Comparison of ENCODE assay signal across 8 mouse cellular contexts in the genomic region with DNA sequence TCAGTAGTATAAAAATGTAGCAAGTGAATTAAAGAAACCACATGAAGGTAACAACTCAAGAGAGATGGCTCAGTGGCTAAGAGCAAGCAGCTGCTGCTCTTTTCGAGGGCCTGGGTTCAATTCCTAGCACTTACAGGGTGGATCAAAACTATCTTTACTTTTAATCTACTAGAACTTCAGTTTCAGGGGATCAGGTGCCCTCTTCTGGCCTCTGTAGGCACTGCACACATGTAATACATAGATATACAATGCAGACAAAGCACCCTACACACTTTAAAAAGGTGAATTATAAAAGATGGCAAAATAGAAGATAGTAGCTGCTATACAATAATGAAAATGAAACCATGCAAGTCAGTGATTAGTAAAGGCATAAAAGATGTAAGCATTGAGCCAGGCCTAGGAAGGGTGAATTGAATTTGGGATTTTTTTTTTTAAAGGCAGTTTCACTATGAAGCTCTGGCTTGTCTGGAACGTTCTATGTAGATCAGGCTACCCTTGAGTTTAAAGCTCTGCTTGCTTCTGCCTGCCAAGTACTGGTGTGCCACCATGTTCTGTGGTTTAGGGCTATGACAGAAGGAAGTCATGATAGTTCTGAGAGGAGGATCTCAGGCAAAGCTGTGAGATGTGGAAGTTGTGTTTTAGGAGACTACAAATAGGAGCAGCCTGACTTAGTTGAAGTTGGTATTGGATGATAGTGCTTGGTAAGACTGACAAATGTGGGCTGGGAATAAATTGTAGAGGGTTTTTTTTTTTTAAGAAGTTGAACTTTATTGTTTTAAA. TPM values are rescaled to one million over a fixed set of nuclear protein-coding genes. Genes with fewer than 3 reads are reported as not detected.
A peak's percentile ranks its signal among the peaks of the same experiment; 100 is the strongest.
DNase-seq lines count a peak whose midpoint lies in the region; ATAC-seq and TF ChIP-seq lines count a peak whose summit lies in the region.

No protein-coding gene starts in this region.

- peak; percentile 65 for TF ChIP-seq CTCF in hindbrain, postnatal 0 days (IDR thresholded peaks at IDR 0.05; ENCODE audit: low read depth)

- DNase-seq in hindbrain, postnatal 0 days (ENCODE audit: low spot score): peak; percentile 37
- DNase-seq in 416B (ENCODE audit: low read depth) (peak; percentile 57), ES-CJ7 (ENCODE audit: low read depth, low spot score) (peak; percentile 30)
- DNase-seq in natural killer cell, adult 2 months (ENCODE audit: low spot score in 2 of 2): peak; percentile 6 to 32
- DNase-seq in gastrocnemius, postnatal 36 days: no peak
- no peak for DNase-seq in cerebellum, adult 11 months

- intact Hi-C loops in gastrocnemius, postnatal 36 days (cut with DNase I): loop anchor here (5.0 kb wide), 1 partner anchor 187 kb away; no protein-coding TSS in a partner anchor

- no peak overlapping the region for H3K4me2 ChIP-seq in hindbrain, postnatal 0 days (ENCODE audit: low read depth, low read length)
- no peak overlapping the region for H3K4me2 ChIP-seq in hindbrain, embryonic 16.5 days (ENCODE audit: low read length)

- H3K4me3 ChIP-seq in hindbrain, postnatal 0 days (ENCODE audit: low read length): no peak overlapping the region
- H3K4me3 ChIP-seq in hindbrain, embryonic 16.5 days (ENCODE audit: low read length): no peak overlapping the region

- H3K9me3 ChIP-seq in hindbrain, postnatal 0 days (ENCODE audit: low read length): no peaks in the 10 kb centered on the region
- no peaks in the 10 kb centered on the region for H3K9me3 ChIP-seq in hindbrain, embryonic 16.5 days (ENCODE audit: control insufficient read depth, low read length)

- H3K9ac ChIP-seq in hindbrain, postnatal 0 days (replicated peaks; ENCODE audit: low read length): no peak overlapping the region
- H3K9ac ChIP-seq in hindbrain, embryonic 16.5 days (ENCODE audit: low read depth, low read length): no peak overlapping the region

- H3K27me3 ChIP-seq in hindbrain, postnatal 0 days (ENCODE audit: insufficient read depth, low read length): no peaks in the 10 kb centered on the region
- no peaks in the 10 kb centered on the region for H3K27me3 ChIP-seq in hindbrain, embryonic 16.5 days (replicated peaks; ENCODE audit: control insufficient read depth, insufficient read depth, low read length)

- ATAC-seq in hindbrain, postnatal 0 days: no peak
- ATAC-seq in hindbrain, embryonic 16.5 days: no peak
- ATAC-seq in granulocyte monocyte progenitor cell, adult 5-6 weeks (replicated peaks; ENCODE audit: poor library complexity, severe bottlenecking): peak; percentile 46

- H3K27ac ChIP-seq in hindbrain, postnatal 0 days: no peak overlapping the region
- H3K27ac ChIP-seq in hindbrain, embryonic 16.5 days (ENCODE audit: low read depth, low read length): no peak overlapping the region

- H3K4me1 ChIP-seq in hindbrain, postnatal 0 days (ENCODE audit: insufficient read depth, low read length): no peaks in the 10 kb centered on the region
- H3K4me1 ChIP-seq in hindbrain, embryonic 16.5 days (ENCODE audit: control insufficient read depth, insufficient read depth, low read depth, low read length): no peaks in the 10 kb centered on the region

- 86% methylated on average over 2 of the region's 2 CpGs for WGBS in hindbrain, postnatal 0 days
- 78% methylated on average over 2 of the region's 2 CpGs for WGBS in hindbrain, embryonic 16.5 days

- H3K36me3 ChIP-seq in hindbrain, postnatal 0 days (ENCODE audit: insufficient read depth, low read length): no peaks in the 10 kb centered on the region
- H3K36me3 ChIP-seq in hindbrain, embryonic 16.5 days (ENCODE audit: control insufficient read depth, insufficient read depth, low read length): no peaks in the 10 kb centered on the region

RNA-seq across cellular contexts. Expression of gene Cenpi, which starts 11.5 kb away (rescaled TPM):
- total RNA-seq in hindbrain, postnatal 0 days (2014; rRNA removed): 4.7 and 7.4 TPM in 2 replicates
- 6.6 and 6.7 TPM in 2 replicates for polyA plus RNA-seq in hindbrain, postnatal 0 days (2015; fragmentation: Nextera tagmentation; extraction: Ambion mirVana)
- polyA plus RNA-seq in hindbrain, embryonic 16.5 days (2015; fragmentation: Nextera tagmentation; extraction: Ambion mirVana): 6.9 and 7.7 TPM in 2 replicates
- total RNA-seq in granulocyte monocyte progenitor cell, adult 5-6 weeks (2014; fragmentation: Nextera tagmentation): 19.2 and 35.9 TPM in 2 replicates
- 34.8 and 40.2 TPM in 2 replicates for total RNA-seq in granulocyte monocyte progenitor cell, adult 5-6 weeks (2017)
- under 1 TPM; 0.10 to 0.71 TPM for total RNA-seq in gastrocnemius, postnatal 36 days (2021)

RNA-seq across cellular contexts. Expression of gene Tmem35a, which starts 24.3 kb away (rescaled TPM):
- total RNA-seq in hindbrain, postnatal 0 days (2014; rRNA removed): 135 and 139 TPM in 2 replicates
- polyA plus RNA-seq in hindbrain, postnatal 0 days (2015; fragmentation: Nextera tagmentation; extraction: Ambion mirVana): 92.4 and 93.4 TPM in 2 replicates
- polyA plus RNA-seq in hindbrain, embryonic 16.5 days (2015; fragmentation: Nextera tagmentation; extraction: Ambion mirVana): 117 and 126 TPM in 2 replicates
- not detected in 2 replicates for total RNA-seq in granulocyte monocyte progenitor cell, adult 5-6 weeks (2014; fragmentation: Nextera tagmentation)
- not detected in 2 replicates for total RNA-seq in granulocyte monocyte progenitor cell, adult 5-6 weeks (2017)
- under 1 TPM; 0.13 to 0.17 TPM for total RNA-seq in gastrocnemius, postnatal 36 days (2021)

RNA-seq across cellular contexts. Expression of gene Trmt2b, which starts 42.6 kb away (rescaled TPM):
- 6.1 and 6.4 TPM in 2 replicates for total RNA-seq in hindbrain, postnatal 0 days (2014; rRNA removed)
- 6.3 TPM in 2 replicates for polyA plus RNA-seq in hindbrain, postnatal 0 days (2015; fragmentation: Nextera tagmentation; extraction: Ambion mirVana)
- 7.5 and 8.2 TPM in 2 replicates for polyA plus RNA-seq in hindbrain, embryonic 16.5 days (2015; fragmentation: Nextera tagmentation; extraction: Ambion mirVana)
- total RNA-seq in granulocyte monocyte progenitor cell, adult 5-6 weeks (2014; fragmentation: Nextera tagmentation): 23.1 and 30.0 TPM in 2 replicates
- total RNA-seq in granulocyte monocyte progenitor cell, adult 5-6 weeks (2017): 34.4 and 34.9 TPM in 2 replicates
- 10 to 100 TPM; 11.1 to 12.7 TPM for total RNA-seq in gastrocnemius, postnatal 36 days (2021)

Comparison
In these comparisons a context has a peak if more than half of its experiments do, and no peak if none do; other contexts are left out.
1. DNase-seq: peak in hindbrain, postnatal 0 days (single experiment), 416B (single experiment), ES-CJ7 (single experiment) and natural killer cell, adult 2 months (2 of 2); none in gastrocnemius, postnatal 36 days (0 of 2) and cerebellum, adult 11 months (single experiment).
2. RNA of gene Tmem35a, which starts 24.3 kb away (total RNA-seq): 135 to 139 TPM in hindbrain, postnatal 0 days; 0.13 to 0.17 TPM in gastrocnemius, postnatal 36 days and not detected in granulocyte monocyte progenitor cell, adult 5-6 weeks; every median in the first group is over 100 times any median in the second.